Comparison of ENCODE assay signal across 12 mouse cellular contexts in genomic region chr5:120304295-120304701, GRCm38 (mm10).
DNase-seq lines count a peak whose midpoint lies in the region; ATAC-seq and TF ChIP-seq lines count a peak whose summit lies in the region.
"Had no signal": no experiment of that assay in that cellular context is flagged by ENCODE, and none has a peak within 500 bp of the region (broad histone marks: within the 10 kb centered on the region; RNA-seq: fewer than 3 reads in every experiment).

No protein-coding gene starts in this region.

- H3K36me3 ChIP-seq in liver, embryonic 12.5 days: no peaks in the 10 kb centered on the region
- no peaks in the 10 kb centered on the region for H3K36me3 ChIP-seq in liver, postnatal 0 days (replicated peaks; ENCODE audit: insufficient read depth, low read length)
- H3K36me3 ChIP-seq in forebrain, embryonic 13.5 days (ENCODE audit: poor library complexity, severe bottlenecking): no peaks in the 10 kb centered on the region
- H3K36me3 ChIP-seq in hindbrain, postnatal 0 days (ENCODE audit: insufficient read depth, low read length): no peaks in the 10 kb centered on the region
- H3K36me3 ChIP-seq in neural tube, embryonic 14.5 days (ENCODE audit: control insufficient read depth, insufficient read depth, low read length): no peaks in the 10 kb centered on the region
- H3K36me3 ChIP-seq: embryonic facial prominence, embryonic 12.5 days had no signal

- no peak for ATAC-seq in liver, embryonic 12.5 days
- no peak for ATAC-seq in liver, postnatal 0 days
- ATAC-seq in forebrain, embryonic 13.5 days: peak; percentile 68
- ATAC-seq in hindbrain, postnatal 0 days: 0 out of 2 replicates have a peak, but pooled peaks have one; percentile 16
- peak; percentile 45 for ATAC-seq in neural tube, embryonic 14.5 days (ENCODE audit: low read depth)
- no peak for ATAC-seq in inflammation-experienced regulatory T-cells, adult 6 months

- no peaks in the 10 kb centered on the region for H3K9me3 ChIP-seq in liver, embryonic 12.5 days (replicated peaks)
- H3K9me3 ChIP-seq in liver, postnatal 0 days (ENCODE audit: low read length): no peaks in the 10 kb centered on the region
- no peaks in the 10 kb centered on the region for H3K9me3 ChIP-seq in forebrain, embryonic 13.5 days (replicated peaks)
- H3K9me3 ChIP-seq in hindbrain, postnatal 0 days (ENCODE audit: low read length): no peaks in the 10 kb centered on the region
- no peaks in the 10 kb centered on the region for H3K9me3 ChIP-seq in neural tube, embryonic 14.5 days (ENCODE audit: control insufficient read depth, low read length)
- H3K9me3 ChIP-seq: embryonic facial prominence, embryonic 12.5 days had no signal

- DNase-seq in liver, postnatal 0 days: no peak
- DNase-seq in hindbrain, postnatal 0 days (ENCODE audit: low spot score): peak; percentile 66
- no peak for DNase-seq in gastrocnemius, postnatal 4 days (ENCODE audit: low spot score in 2 of 2)
- DNase-seq in kidney, adult 8-10 months: no peak
- DNase-seq: gastrocnemius, postnatal 10 days; kidney, adult 11 months; lung, postnatal 36 days had no signal

- no peak for TF ChIP-seq CTCF in liver, postnatal 0 days (IDR thresholded peaks at IDR 0.05; ENCODE audit: low read depth)
- TF ChIP-seq CTCF in hindbrain, postnatal 0 days (IDR thresholded peaks at IDR 0.05; ENCODE audit: low read depth): no peak

- no peak overlapping the region for H3K9ac ChIP-seq in liver, embryonic 12.5 days
- H3K9ac ChIP-seq in liver, postnatal 0 days (replicated peaks): no peak overlapping the region
- peak overlapping the region; percentile 23; the same call in 1 of the 2 replicates for H3K9ac ChIP-seq in forebrain, embryonic 13.5 days
- H3K9ac ChIP-seq in hindbrain, postnatal 0 days (replicated peaks; ENCODE audit: low read length): no peak overlapping the region
- H3K9ac ChIP-seq in neural tube, embryonic 14.5 days (replicated peaks; ENCODE audit: low read depth, low read length): no peak overlapping the region
- H3K9ac ChIP-seq: embryonic facial prominence, embryonic 12.5 days had no signal

- TF ChIP-seq EP300 in liver, postnatal 0 days (IDR thresholded peaks at IDR 0.05; ENCODE audit: low read depth): no peak

- 0 out of 2 replicates have a peak, but pooled peaks cover 3% of the 10 kb centered on the region for H3K4me1 ChIP-seq in liver, embryonic 12.5 days
- H3K4me1 ChIP-seq in liver, postnatal 0 days (ENCODE audit: insufficient read depth): no peaks in the 10 kb centered on the region
- peaks cover 41% of the 10 kb centered on the region for H3K4me1 ChIP-seq in forebrain, embryonic 13.5 days
- H3K4me1 ChIP-seq in hindbrain, postnatal 0 days (ENCODE audit: insufficient read depth, low read length): 0 out of 2 replicates have a peak, but pooled peaks cover 5% of the 10 kb centered on the region
- H3K4me1 ChIP-seq in neural tube, embryonic 14.5 days (ENCODE audit: control insufficient read depth, insufficient read depth, low read length): peaks cover 25% of the 10 kb centered on the region; the same call in 1 of the 2 replicates

- H3K4me3 ChIP-seq in liver, embryonic 12.5 days: no peak overlapping the region
- no peak overlapping the region for H3K4me3 ChIP-seq in liver, postnatal 0 days (ENCODE audit: low read depth, low read length)
- 0 out of 2 replicates have a peak overlapping the region, but pooled peaks have one; percentile 4 for H3K4me3 ChIP-seq in forebrain, embryonic 13.5 days
- no peak overlapping the region for H3K4me3 ChIP-seq in hindbrain, postnatal 0 days (ENCODE audit: low read length)
- H3K4me3 ChIP-seq in neural tube, embryonic 14.5 days (ENCODE audit: low read depth, low read length): no peak overlapping the region
- H3K4me3 ChIP-seq: embryonic facial prominence, embryonic 12.5 days had no signal

- H3K4me2 ChIP-seq in liver, embryonic 12.5 days: 0 out of 2 replicates have a peak overlapping the region, but pooled peaks have one; percentile 12
- H3K4me2 ChIP-seq in liver, postnatal 0 days (ENCODE audit: low read depth, low read length): no peak overlapping the region
- H3K4me2 ChIP-seq in forebrain, embryonic 13.5 days: peak overlapping the region; percentile 46
- peak overlapping the region; percentile 29; the same call in 1 of the 2 replicates for H3K4me2 ChIP-seq in hindbrain, postnatal 0 days (ENCODE audit: low read depth, low read length)
- peak overlapping the region; percentile 7; the same call in 1 of the 2 replicates for H3K4me2 ChIP-seq in neural tube, embryonic 14.5 days (ENCODE audit: low read depth, low read length)
- H3K4me2 ChIP-seq: embryonic facial prominence, embryonic 12.5 days had no signal

- H3K27me3 ChIP-seq in liver, embryonic 12.5 days (replicated peaks): peaks cover 78% of the 10 kb centered on the region
- peaks cover 46% of the 10 kb centered on the region for H3K27me3 ChIP-seq in liver, postnatal 0 days (ENCODE audit: insufficient read depth, low read length)
- peaks cover 53% of the 10 kb centered on the region for H3K27me3 ChIP-seq in forebrain, embryonic 13.5 days
- peaks cover 6% of the 10 kb centered on the region for H3K27me3 ChIP-seq in hindbrain, postnatal 0 days (ENCODE audit: insufficient read depth, low read length)
- H3K27me3 ChIP-seq in neural tube, embryonic 14.5 days (ENCODE audit: control insufficient read depth, insufficient read depth, low read length): peaks cover 8% of the 10 kb centered on the region; the same call in 1 of the 2 replicates

- WGBS in liver, embryonic 12.5 days (ENCODE audit: insufficient replicate concordance): 28% methylated on average over 13 of the region's 13 CpGs
- 27% methylated on average over 11 of the region's 13 CpGs for WGBS in liver, postnatal 0 days (ENCODE audit: insufficient replicate concordance)
- 4% methylated on average over 12 of the region's 13 CpGs for WGBS in forebrain, embryonic 13.5 days
- WGBS in hindbrain, postnatal 0 days: 10% methylated on average over 13 of the region's 13 CpGs
- 3% methylated on average over 13 of the region's 13 CpGs for WGBS in neural tube, embryonic 14.5 days

- no peak overlapping the region for H3K27ac ChIP-seq in liver, embryonic 12.5 days
- H3K27ac ChIP-seq in liver, postnatal 0 days (ENCODE audit: low read depth): no peak overlapping the region
- 0 out of 2 replicates have a peak overlapping the region, but pooled peaks have one; percentile 4 for H3K27ac ChIP-seq in forebrain, embryonic 13.5 days
- H3K27ac ChIP-seq in hindbrain, postnatal 0 days: no peak overlapping the region
- 0 out of 2 replicates have a peak overlapping the region, but pooled peaks have one; percentile 12 for H3K27ac ChIP-seq in neural tube, embryonic 14.5 days (ENCODE audit: low read depth, low read length)
- H3K27ac ChIP-seq: embryonic facial prominence, embryonic 12.5 days had no signal

Comparison
In these comparisons a context has a peak if more than half of its experiments do, and no peak if none do; other contexts are left out.
1. ATAC-seq: peak in forebrain, embryonic 13.5 days (single experiment), hindbrain, postnatal 0 days (single experiment) and neural tube, embryonic 14.5 days (single experiment); none in liver, embryonic 12.5 days (single experiment), liver, postnatal 0 days (single experiment) and inflammation-experienced regulatory T-cells, adult 6 months (single experiment).
2. H3K27ac ChIP-seq: peak in forebrain, embryonic 13.5 days (single experiment) and neural tube, embryonic 14.5 days (single experiment); none in liver, embryonic 12.5 days (single experiment), liver, postnatal 0 days (single experiment) and hindbrain, postnatal 0 days (single experiment).